Mouse (Mus musculus) intestine, embryonic 14.5 days (tissue): Measurements from ENCODE around the gene Mxd4. TPM values are rescaled to one million over a fixed set of nuclear protein-coding genes. Genes with fewer than 3 reads are reported as not detected.

Experiments used
- ATAC-seq: fragments of 200-750 bp; cut with Nextera tagmentation; replicated peaks from 2 replicates; pipeline ENCODE4 v1.8.0; 2017; ENCODE audit warnings: low read depth, moderate number of reproducible peaks, moderate TSS enrichment, moderate library complexity; ENCODE audit not compliant: low FRiP score, low TSS enrichment
- DNase-seq: peaks from one replicate; pipeline ENCODE4 v3.0.0-alpha.2; 2018; ENCODE audit warnings: low spot score
- H3K27ac ChIP-seq: fragments of 300-500 bp; sonication (generic); 2 replicates; pipeline ENCODE4 v1.5.1; 2014; ENCODE audit warnings: low read depth, mild to moderate bottlenecking, control low read depth
- H3K27me3 ChIP-seq: fragments of 300-500 bp; sonication (generic); replicated peaks from 2 replicates; pipeline ENCODE4 v1.6.1; 2014; ENCODE audit warnings: low read length, control low read depth; ENCODE audit not compliant: control insufficient read depth, insufficient read depth
- H3K36me3 ChIP-seq: fragments of 300-500 bp; sonication (generic); 2 replicates; pipeline ENCODE4 v1.6.1; 2014; ENCODE audit warnings: low read length, control low read depth; ENCODE audit not compliant: control insufficient read depth, insufficient read depth
- H3K4me1 ChIP-seq: fragments of 300-500 bp; sonication (generic); replicated peaks from 2 replicates; pipeline ENCODE4 v1.6.1; 2014; ENCODE audit warnings: low read length, control low read depth, mixed read lengths; ENCODE audit not compliant: control insufficient read depth, insufficient read depth
- H3K4me2 ChIP-seq: fragments of 300-500 bp; sonication (generic); 2 replicates; pipeline ENCODE4 v1.6.1; 2014; ENCODE audit warnings: low read length
- H3K4me3 ChIP-seq: fragments of 300-500 bp; sonication (generic); 2 replicates; pipeline ENCODE4 v1.5.1; 2014; ENCODE audit warnings: low read depth, low read length, control low read depth, mixed read lengths
- H3K9ac ChIP-seq: fragments of 300-500 bp; sonication (generic); 2 replicates; pipeline ENCODE4 v1.6.1; 2014; ENCODE audit warnings: mild to moderate bottlenecking, low read length
- H3K9me3 ChIP-seq: fragments of 300-500 bp; sonication (generic); 2 replicates; pipeline ENCODE4 v1.6.1; 2016; ENCODE audit warnings: low read length, control low read depth; ENCODE audit not compliant: control insufficient read depth
- WGBS: fragments of 180-500 bp; shearing (Covaris S2); extraction: QIAGEN DNeasy Blood & Tissue Kit; methylation state at CpG from one replicate; pipeline ENCODE4 v1.1.7; 2014; 5-methylcytosine and 5-hydroxymethylcytosine counted together
- polyA plus RNA-seq: library from polyadenylated mRNA; unstranded; fragments of >200 nt; fragmentation: Nextera tagmentation; extraction: Ambion mirVana; gene quantifications from 2 replicates; pipeline ENCODE4 v1.2.1, GENCODE M21; 2014

Mxd4 gene
- polyA plus RNA-seq, 1 experiment from 2014 or later: 26.2 TPM

DNA sequence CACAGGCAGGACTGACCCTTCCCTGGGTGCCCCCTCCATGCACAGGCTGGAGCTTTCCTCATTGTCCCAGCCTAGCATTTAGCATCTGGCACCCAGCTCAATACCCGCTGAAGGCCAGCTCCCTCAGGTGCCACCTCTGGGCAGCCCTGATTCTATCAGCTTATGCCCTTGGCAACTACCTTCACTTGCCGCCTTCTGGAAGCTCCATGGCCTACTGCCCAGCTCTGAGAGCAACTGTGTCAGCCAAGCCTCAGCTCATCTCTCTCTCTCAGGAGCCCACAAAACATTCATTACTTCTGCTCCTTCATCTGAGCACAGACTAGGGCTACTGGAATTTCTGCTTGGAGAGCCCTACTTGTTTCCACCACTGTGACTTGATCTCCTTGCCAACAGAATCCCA is 38.0 kb upstream of the Mxd4 start:
- H3K27ac ChIP-seq: no peak overlapping the region
- no peaks in the 10 kb centered on the region for H3K4me1 ChIP-seq
- ATAC-seq: no peak
- WGBS: 97% methylated on average over 2 of the region's 2 CpGs
- no peak overlapping the region for H3K4me2 ChIP-seq
- no peaks in the 10 kb centered on the region for H3K36me3 ChIP-seq
- H3K9me3 ChIP-seq: no peaks in the 10 kb centered on the region
- DNase-seq: no peak
- no peaks in the 10 kb centered on the region for H3K27me3 ChIP-seq
- no peak overlapping the region for H3K4me3 ChIP-seq
- no peak overlapping the region for H3K9ac ChIP-seq

GRCm38 (mm10) chr5:34224515-34224914 is 37.0 kb upstream of the Mxd4 start:
- Histone ChIP-seq H3K4me3 (no peak overlapping the region), H3K27ac (no peak overlapping the region), H3K36me3 (no peaks in the 10 kb centered on the region), H3K27me3 (no peaks in the 10 kb centered on the region), H3K9ac (no peak overlapping the region), H3K4me2 (no peak overlapping the region), H3K4me1 (no peaks in the 10 kb centered on the region), H3K9me3 (no peaks in the 10 kb centered on the region)
- 81% methylated on average over 5 of the region's 5 CpGs for WGBS
- DNase-seq (no peak), ATAC-seq (no peak)

- ATAC-seq (no peak), DNase-seq (no peak)
- 58% methylated on average over 4 of the region's 4 CpGs for WGBS
- no peaks in the 10 kb centered on the region for H3K27me3 ChIP-seq
- no peak overlapping the region for H3K27ac ChIP-seq
- no peaks in the 10 kb centered on the region for H3K36me3 ChIP-seq
- peaks cover 9% of the 10 kb centered on the region for H3K4me1 ChIP-seq
- H3K9ac ChIP-seq: no peak overlapping the region
- no peaks in the 10 kb centered on the region for H3K9me3 ChIP-seq
- no peak overlapping the region for H3K4me2 ChIP-seq
- H3K4me3 ChIP-seq: no peak overlapping the region
Observed at GRCm38 (mm10) chr5:34220001-34220400, 32.5 kb upstream of the Mxd4 start.

GRCm38 (mm10) chr5:34218672-34219071 is 31.2 kb upstream of the Mxd4 start:
- no peaks in the 10 kb centered on the region for H3K36me3 ChIP-seq
- H3K4me2 ChIP-seq: no peak overlapping the region
- no peaks in the 10 kb centered on the region for H3K27me3 ChIP-seq
- H3K27ac ChIP-seq: no peak overlapping the region
- H3K9ac ChIP-seq: no peak overlapping the region
- no peak overlapping the region for H3K4me3 ChIP-seq
- 54% methylated on average over 5 of the region's 5 CpGs for WGBS
- no peaks in the 10 kb centered on the region for H3K9me3 ChIP-seq
- no peak for ATAC-seq
- peaks cover 11% of the 10 kb centered on the region for H3K4me1 ChIP-seq
- no peak for DNase-seq

DNA sequence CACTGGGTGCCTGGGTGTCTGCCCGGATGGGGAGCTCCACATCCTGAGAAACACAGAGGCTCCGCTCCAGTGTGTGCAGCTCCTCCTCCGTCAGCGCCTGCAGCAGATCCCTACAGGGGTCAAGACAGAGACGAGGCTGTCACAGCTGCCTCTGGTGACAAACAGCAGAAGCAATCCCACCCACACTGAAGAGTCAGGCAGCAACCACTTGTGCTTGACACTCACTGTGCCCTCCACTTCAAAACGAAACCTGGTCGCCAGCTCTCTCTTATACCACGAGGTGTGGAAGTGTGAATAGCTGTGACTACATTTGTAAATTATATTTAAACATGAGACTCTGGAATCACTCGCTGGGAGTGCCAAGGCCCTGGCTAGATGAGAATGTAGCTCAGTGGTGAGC is 30.2 kb upstream of the Mxd4 start:
- H3K27ac ChIP-seq: no peak overlapping the region
- DNase-seq (no peak), ATAC-seq (peak; percentile 36; the same call in 1 of the 2 replicates)
- no peak overlapping the region for H3K9ac ChIP-seq
- H3K4me3 ChIP-seq: no peak overlapping the region
- H3K4me1 ChIP-seq: peaks cover 14% of the 10 kb centered on the region
- no peaks in the 10 kb centered on the region for H3K9me3 ChIP-seq
- 24% methylated on average over 9 of the region's 9 CpGs for WGBS
- no peaks in the 10 kb centered on the region for H3K27me3 ChIP-seq
- no peak overlapping the region for H3K4me2 ChIP-seq
- H3K36me3 ChIP-seq: no peaks in the 10 kb centered on the region

- 68% methylated on average over 7 of the region's 7 CpGs for WGBS
- DNase-seq: no peak
- H3K36me3 ChIP-seq: no peaks in the 10 kb centered on the region
- no peak overlapping the region for H3K9ac ChIP-seq
- no peaks in the 10 kb centered on the region for H3K27me3 ChIP-seq
- peaks cover 14% of the 10 kb centered on the region for H3K4me1 ChIP-seq
- H3K9me3 ChIP-seq: no peaks in the 10 kb centered on the region
- no peak overlapping the region for H3K4me2 ChIP-seq
- no peak for ATAC-seq
- no peak overlapping the region for H3K27ac ChIP-seq
- no peak overlapping the region for H3K4me3 ChIP-seq
Observed at GRCm38 (mm10) chr5:34216025-34216424, 28.5 kb upstream of the Mxd4 start.

DNA sequence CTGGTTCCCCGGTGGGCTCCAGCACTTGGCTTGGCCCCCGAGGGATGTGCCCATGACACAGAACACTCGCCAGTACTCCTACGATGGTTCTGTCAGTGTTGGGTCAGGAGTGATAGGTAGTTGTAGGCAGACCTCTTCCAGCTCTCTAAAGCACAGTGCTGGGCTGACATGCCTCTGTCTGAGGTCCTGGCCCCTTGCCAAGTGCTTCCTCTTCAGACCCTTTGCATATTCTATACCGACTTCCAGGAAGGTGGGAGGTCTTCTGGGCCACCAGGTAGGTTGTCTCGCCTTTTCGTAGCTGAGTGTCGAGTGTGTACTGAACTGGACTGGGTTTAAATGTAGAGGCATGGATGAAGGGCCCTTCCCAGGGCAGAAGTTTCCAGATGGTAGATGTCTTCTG is 26.1 kb upstream of the Mxd4 start:
- Histone ChIP-seq H3K9me3 (no peaks in the 10 kb centered on the region), H3K4me2 (no peak overlapping the region), H3K9ac (no peak overlapping the region), H3K4me1 (peaks cover 14% of the 10 kb centered on the region; the same call in 1 of the 2 replicates), H3K27ac (no peak overlapping the region), H3K36me3 (no peaks in the 10 kb centered on the region), H3K27me3 (no peaks in the 10 kb centered on the region), H3K4me3 (no peak overlapping the region)
- ATAC-seq: no peak
- no peak for DNase-seq
- 49% methylated on average over 8 of the region's 8 CpGs for WGBS

DNA sequence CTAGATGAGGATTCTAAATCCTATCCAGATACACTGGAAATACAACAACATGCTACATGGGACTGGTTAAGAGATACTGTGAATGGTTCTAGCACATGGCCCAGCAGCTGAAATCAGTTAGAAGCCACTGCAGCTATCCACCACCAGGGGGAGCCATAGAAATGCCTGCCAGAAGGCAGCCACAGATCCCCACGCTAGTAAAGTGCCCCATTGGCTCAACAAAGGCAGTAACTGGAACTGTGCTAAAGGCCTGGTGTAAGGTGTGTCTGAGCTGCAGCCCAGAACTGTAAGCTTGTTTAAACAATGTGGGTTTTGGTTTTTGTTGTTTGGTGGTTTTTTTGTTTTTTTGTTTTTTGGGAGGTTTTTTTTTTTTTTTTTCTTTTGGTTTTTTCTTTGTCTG is 22.8 kb upstream of the Mxd4 start:
- 8% methylated on average over 1 of the region's 1 CpGs for whole genome bisulfite sequencing
- no peak overlapping the region for H3K27ac ChIP-seq
- H3K9me3 ChIP-seq: no peaks in the 10 kb centered on the region
- ATAC-seq (peak; percentile 81), DNase-seq (peak; percentile 77)
- H3K4me3 ChIP-seq: no peak overlapping the region
- H3K36me3 ChIP-seq: no peaks in the 10 kb centered on the region
- peaks cover 5% of the 10 kb centered on the region; the same call in 1 of the 2 replicates for H3K4me1 ChIP-seq
- H3K9ac ChIP-seq: no peak overlapping the region
- no peak overlapping the region for H3K4me2 ChIP-seq
- H3K27me3 ChIP-seq: no peaks in the 10 kb centered on the region

DNA sequence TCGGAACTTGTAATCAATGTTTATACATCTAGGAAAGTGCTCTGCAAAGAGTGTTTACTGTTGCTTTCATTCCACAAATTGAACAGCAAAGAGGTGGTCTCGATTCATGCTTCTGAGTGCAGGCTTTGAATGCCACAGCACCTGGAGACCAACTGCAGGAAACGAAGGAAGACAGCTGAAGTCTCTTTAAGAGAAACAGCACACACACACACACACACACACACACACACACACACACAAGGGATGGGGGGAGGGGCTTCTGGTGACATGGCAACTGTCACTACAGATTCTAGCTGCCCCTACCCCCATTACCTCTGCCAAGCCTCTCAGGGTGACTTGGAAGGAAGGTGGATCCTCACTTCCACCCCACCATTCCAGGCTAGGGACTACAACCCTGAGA is 20.0 kb upstream of the Mxd4 start:
- no peak for DNase-seq
- Histone ChIP-seq H3K4me1 (no peaks in the 10 kb centered on the region), H3K27ac (no peak overlapping the region), H3K4me3 (no peak overlapping the region), H3K9me3 (no peaks in the 10 kb centered on the region), H3K9ac (no peak overlapping the region), H3K4me2 (no peak overlapping the region), H3K27me3 (no peaks in the 10 kb centered on the region), H3K36me3 (no peaks in the 10 kb centered on the region)
- no peak for ATAC-seq
- 28% methylated on average over 3 of the region's 3 CpGs for WGBS
